ENCODE assay signal across 10 mouse cellular contexts in genomic region chr11:117295266-117295665, GRCm38 (mm10).
DNase-seq lines count a peak whose midpoint lies in the region; ATAC-seq and TF ChIP-seq lines count a peak whose summit lies in the region.
"Had no signal": no experiment of that assay in that cellular context is flagged by ENCODE, and none has a peak within 500 bp of the region (broad histone marks: within the 10 kb centered on the region; RNA-seq: fewer than 3 reads in every experiment).

No protein-coding gene starts in this region.

- H3K36me3 ChIP-seq in forebrain, postnatal 0 days (ENCODE audit: insufficient read depth) = 0 out of 2 replicates have a peak, but pooled peaks cover 5% of the 10 kb centered on the region
- H3K36me3 ChIP-seq in forebrain, embryonic 16.5 days (ENCODE audit: control insufficient read depth, insufficient read depth) = no peaks in the 10 kb centered on the region
- H3K36me3 ChIP-seq in C2C12 (ENCODE audit: control insufficient read depth, insufficient read depth) = peaks cover 75% of the 10 kb centered on the region
- H3K36me3 ChIP-seq in intestine, embryonic 15.5 days = peaks cover 12% of the 10 kb centered on the region

- peak; percentile 25 for DNase-seq in forebrain, postnatal 0 days
- peak; percentile 53 for DNase-seq in lung, postnatal 10 days
- DNase-seq in lung, postnatal 25 days (ENCODE audit: low spot score) = no peak
- no peak for DNase-seq in urinary bladder, adult 2 months (ENCODE audit: low spot score)
- no peak for DNase-seq in layer of hippocampus, adult 18-20 months (ENCODE audit: low spot score in 2 of 2)
- DNase-seq: heart, adult 2 months had no signal

- H3K4me1 ChIP-seq in forebrain, postnatal 0 days (ENCODE audit: insufficient read depth) = peaks cover 2% of the 10 kb centered on the region; the same call in 1 of the 2 replicates
- peaks cover 12% of the 10 kb centered on the region for H3K4me1 ChIP-seq in forebrain, embryonic 16.5 days (replicated peaks; ENCODE audit: control insufficient read depth, insufficient read depth, low read length)
- H3K4me1 ChIP-seq in intestine, embryonic 15.5 days (replicated peaks) = peaks cover 25% of the 10 kb centered on the region

- ATAC-seq in forebrain, postnatal 0 days = 0 out of 2 replicates have a peak, but pooled peaks have one; percentile 25
- no peak for ATAC-seq in forebrain, embryonic 16.5 days
- peak; percentile 50; the same call in 1 of the 2 replicates for ATAC-seq in intestine, embryonic 15.5 days

- H3K4me2 ChIP-seq in forebrain, postnatal 0 days (ENCODE audit: low read depth) = no peak overlapping the region
- no peak overlapping the region for H3K4me2 ChIP-seq in forebrain, embryonic 16.5 days (ENCODE audit: low read length)
- H3K4me2 ChIP-seq in intestine, embryonic 15.5 days (replicated peaks) = no peak overlapping the region

- H3K9me3 ChIP-seq in forebrain, postnatal 0 days (ENCODE audit: low read length) = no peaks in the 10 kb centered on the region
- H3K9me3 ChIP-seq in forebrain, embryonic 16.5 days (ENCODE audit: control insufficient read depth, low read length) = no peaks in the 10 kb centered on the region
- no peaks in the 10 kb centered on the region for H3K9me3 ChIP-seq in intestine, embryonic 15.5 days

- H3K9ac ChIP-seq in forebrain, postnatal 0 days = no peak overlapping the region
- no peak overlapping the region for H3K9ac ChIP-seq in forebrain, embryonic 16.5 days (replicated peaks; ENCODE audit: low read depth, low read length)
- no peak overlapping the region for H3K9ac ChIP-seq in intestine, embryonic 15.5 days

- H3K79me2 ChIP-seq in C2C12 (ENCODE audit: control insufficient read depth, insufficient read depth) = peaks cover 100% of the 10 kb centered on the region

- no peak for TF ChIP-seq CTCF in forebrain, postnatal 0 days (IDR thresholded peaks at IDR 0.05; ENCODE audit: low read depth)
- no peak for TF ChIP-seq CTCF in C2C12 (IDR thresholded peaks at IDR 0.05; ENCODE audit: control insufficient read depth, insufficient read depth, insufficient read length)

- peak overlapping the region; percentile 7 for H3ac ChIP-seq in C2C12 (ENCODE audit: control insufficient read depth, insufficient read length, low read depth)

- no peak overlapping the region for H3K4me3 ChIP-seq in forebrain, postnatal 0 days (ENCODE audit: low read depth, low read length)
- no peak overlapping the region for H3K4me3 ChIP-seq in forebrain, embryonic 16.5 days (replicated peaks; ENCODE audit: low read length)
- H3K4me3 ChIP-seq in C2C12 (ENCODE audit: insufficient read depth, poor library complexity, severe bottlenecking) = no peak overlapping the region
- H3K4me3 ChIP-seq in intestine, embryonic 15.5 days (replicated peaks) = no peak overlapping the region
- H3K4me3 ChIP-seq: heart, adult 2 months; layer of hippocampus, adult 2 months had no signal

- H3K79me3 ChIP-seq in C2C12 (ENCODE audit: low read depth) = peaks cover 96% of the 10 kb centered on the region

- H3K27ac ChIP-seq in forebrain, postnatal 0 days (ENCODE audit: low read depth, low read length) = no peak overlapping the region
- H3K27ac ChIP-seq in forebrain, embryonic 16.5 days (ENCODE audit: low read length) = no peak overlapping the region
- peak overlapping the region; percentile 82 for H3K27ac ChIP-seq in intestine, embryonic 15.5 days
- H3K27ac ChIP-seq: heart, adult 2 months had no signal

- H3K27me3 ChIP-seq in forebrain, postnatal 0 days (ENCODE audit: insufficient read depth, low read length) = no peaks in the 10 kb centered on the region
- no peaks in the 10 kb centered on the region for H3K27me3 ChIP-seq in forebrain, embryonic 16.5 days (replicated peaks; ENCODE audit: control insufficient read depth, insufficient read depth, low read length)
- H3K27me3 ChIP-seq in C2C12 (ENCODE audit: control insufficient read depth, insufficient read depth, insufficient read length) = no peaks in the 10 kb centered on the region
- no peaks in the 10 kb centered on the region for H3K27me3 ChIP-seq in intestine, embryonic 15.5 days (replicated peaks)

- 57% methylated on average over 7 of the region's 7 CpGs for WGBS in forebrain, postnatal 0 days
- WGBS in forebrain, embryonic 16.5 days = 64% methylated on average over 7 of the region's 7 CpGs
- WGBS in intestine, embryonic 15.5 days = 67% methylated on average over 7 of the region's 7 CpGs

TF ChIP-seq in C2C12, 6 proteins besides CTCF, POLR2A, EP300 and RAD21:
- TF ChIP-seq USF1 (IDR thresholded peaks at IDR 0.05; ENCODE audit: low read depth) = no peak
- no peak for TF ChIP-seq CEBPB (IDR thresholded peaks at IDR 0.05; ENCODE audit: low read depth)
- no peak for TF ChIP-seq FOSL1 (IDR thresholded peaks at IDR 0.05; ENCODE audit: insufficient read depth, low read length, poor library complexity, severe bottlenecking)
- no peak for TF ChIP-seq MAX (IDR thresholded peaks at IDR 0.05)
- TF ChIP-seq MYOG (IDR thresholded peaks at IDR 0.05; ENCODE audit: control insufficient read depth, extremely low read depth, insufficient read length) = no peak
- TF ChIP-seq MYOD1 (IDR thresholded peaks at IDR 0.05; ENCODE audit: control insufficient read depth, insufficient read length, low read depth) = no peak

Comparison
In these comparisons a context has a peak if more than half of its experiments do, and no peak if none do; other contexts are left out.
1. DNase-seq: peak in forebrain, postnatal 0 days (single experiment) and lung, postnatal 10 days (single experiment); none in lung, postnatal 25 days (single experiment), urinary bladder, adult 2 months (single experiment) and layer of hippocampus, adult 18-20 months (0 of 2).